Mouse (Mus musculus) MEL (cell line): ENCODE measurements around the gene Rnf220. TPM values are rescaled to one million over a fixed set of nuclear protein-coding genes. Genes with fewer than 3 reads are reported as not detected.

ENCODE experiments used
- DNase-seq: peaks from one replicate; pipeline ENCODE4 v3.0.0; 2011; ENCODE audit warnings: low read depth, low spot score
- H3K27ac ChIP-seq: 2 replicates; pipeline ENCODE4 v1.5.1; 2012; ENCODE audit warnings: low read depth, mild to moderate bottlenecking, control low read depth, low read length, moderate library complexity; ENCODE audit not compliant: control insufficient read depth
- H3K27me3 ChIP-seq, 2 experiments: fragments of 150-350 bp in 1 of 2; sonication (generic) in 1 of 2; 2 replicates each; pipeline ENCODE4 v1.6.1; 2012; ENCODE audit warnings: low read length in 2 of 2, mild to moderate bottlenecking in 2 of 2, improper control_type of control experiment in 1 of 2, moderate library complexity in 1 of 2; ENCODE audit not compliant: insufficient read depth in 2 of 2, control insufficient read depth in 1 of 2
- H3K36me3 ChIP-seq, 2 experiments: 2 replicates each; pipeline ENCODE4 v1.6.1; 2012 to 2014; ENCODE audit warnings: low read length in 2 of 2, improper control_type of control experiment in 1 of 2, inconsistent platforms in 1 of 2, mild to moderate bottlenecking in 1 of 2; ENCODE audit not compliant: insufficient read depth in 2 of 2, control insufficient read depth in 1 of 2
- H3K4me1 ChIP-seq, 2 experiments: fragments of 150-350 bp in 1 of 2; sonication (generic) in 1 of 2; 2 replicates each; pipeline ENCODE4 v1.6.1; 2012; ENCODE audit warnings: low read length in 2 of 2, improper control_type of control experiment in 1 of 2, mild to moderate bottlenecking in 1 of 2; ENCODE audit not compliant: insufficient read depth in 2 of 2, control insufficient read depth in 1 of 2
- H3K4me3 ChIP-seq, 2 experiments: fragments of 150-350 bp in 1 of 2; sonication (generic) in 1 of 2; 2 replicates each; pipeline ENCODE4 v1.5.1; 2012; ENCODE audit warnings: low read depth in 2 of 2, low read length in 2 of 2, mild to moderate bottlenecking in 2 of 2, moderate library complexity in 2 of 2, control low read depth in 1 of 2, improper control_type of control experiment in 1 of 2; ENCODE audit not compliant: control insufficient read depth in 1 of 2, insufficient read depth in 1 of 2
- H3K79me2 ChIP-seq: 2 replicates; pipeline ENCODE4 v1.6.1; 2012; ENCODE audit warnings: mild to moderate bottlenecking, low read length, moderate library complexity; ENCODE audit not compliant: control insufficient read depth, poor library complexity, insufficient read depth
- H3K9ac ChIP-seq: 2 replicates; pipeline ENCODE4 v1.6.1; 2012; ENCODE audit warnings: low read depth, mild to moderate bottlenecking, control low read depth, low read length, moderate library complexity; ENCODE audit not compliant: control insufficient read depth, poor library complexity, severe bottlenecking
- H3K9me3 ChIP-seq: fragments of 150-350 bp; sonication (generic); replicated peaks from 2 replicates; pipeline ENCODE4 v1.6.1; 2012; ENCODE audit warnings: mild to moderate bottlenecking, low read length, improper control_type of control experiment, moderate library complexity; ENCODE audit not compliant: insufficient read depth
- BHLHE40 ChIP-seq: IDR thresholded peaks from 2 replicates; pipeline ENCODE4 v1.6.1; 2012; ENCODE audit warnings: low read depth, mild to moderate bottlenecking, inconsistent platforms, low read length, improper control_type of control experiment, borderline replicate concordance
- CHD1 ChIP-seq: IDR thresholded peaks from 2 replicates; pipeline ENCODE4 v1.6.1; 2012; ENCODE audit warnings: low read depth, mild to moderate bottlenecking, inconsistent platforms, low read length, improper control_type of control experiment
- CHD2 ChIP-seq: IDR thresholded peaks from 2 replicates; pipeline ENCODE4 v1.6.1; 2011; ENCODE audit warnings: low read length, improper control_type of control experiment
- CTCF ChIP-seq, 3 experiments: IDR thresholded peaks in 2 of 3; conservative IDR thresholded peaks in 1 of 3; 2 replicates each; pipeline ENCODE4 v1.5.1; 2011 to 2012; ENCODE audit warnings: low read length in 3 of 3, low read depth in 2 of 3, mild to moderate bottlenecking in 2 of 3, improper control_type of control experiment in 1 of 3, inconsistent platforms in 1 of 3, mixed read lengths in 1 of 3, moderate library complexity in 1 of 3; ENCODE audit not compliant: control insufficient read depth in 1 of 3, insufficient read depth in 1 of 3, poor library complexity in 1 of 3, severe bottlenecking in 1 of 3
- E2F4 ChIP-seq: IDR thresholded peaks from 2 replicates; pipeline ENCODE4 v1.6.1; 2011; ENCODE audit warnings: low read depth, low read length, improper control_type of control experiment, borderline replicate concordance
- ELF1 ChIP-seq: IDR thresholded peaks from 2 replicates; pipeline ENCODE4 v1.6.1; 2014; ENCODE audit warnings: low read depth, mild to moderate bottlenecking, inconsistent platforms, low read length, improper control_type of control experiment, moderate library complexity
- EP300 ChIP-seq, 2 experiments: IDR thresholded peaks; 2 replicates each; pipeline ENCODE4 v1.6.1; 2011; ENCODE audit warnings: improper control_type of control experiment in 2 of 2, low read length in 2 of 2, low read depth in 1 of 2, mild to moderate bottlenecking in 1 of 2
- ETS1 ChIP-seq: IDR thresholded peaks from 2 replicates; pipeline ENCODE4 v1.6.1; 2012; ENCODE audit warnings: low read depth, mild to moderate bottlenecking, inconsistent platforms, low read length, improper control_type of control experiment, moderate library complexity
- GABPA ChIP-seq: IDR thresholded peaks from 2 replicates; pipeline ENCODE4 v1.6.1; 2012; ENCODE audit warnings: low read depth, mild to moderate bottlenecking, inconsistent platforms, low read length, improper control_type of control experiment, moderate library complexity
- GATA1 ChIP-seq: IDR thresholded peaks from 2 replicates; pipeline ENCODE4 v1.6.1; 2011; ENCODE audit warnings: low read depth, low read length, improper control_type of control experiment
- JUND ChIP-seq: IDR thresholded peaks from 2 replicates; pipeline ENCODE4 v1.6.1; 2011; ENCODE audit warnings: low read depth, mild to moderate bottlenecking, improper control_type of control experiment, low read length
- KAT2A ChIP-seq: conservative IDR thresholded peaks from 2 replicates; pipeline ENCODE4 v1.6.1; 2012; ENCODE audit warnings: low read depth, low read length, improper control_type of control experiment, inconsistent platforms
- MAX ChIP-seq: IDR thresholded peaks from 2 replicates; pipeline ENCODE4 v1.6.1; 2011; ENCODE audit warnings: low read length, improper control_type of control experiment
- MAZ ChIP-seq: IDR thresholded peaks from 2 replicates; pipeline ENCODE4 v1.6.1; 2012; ENCODE audit warnings: low read depth, mild to moderate bottlenecking, inconsistent platforms, low read length, improper control_type of control experiment
- MEF2A ChIP-seq: IDR thresholded peaks from 2 replicates; pipeline ENCODE4 v1.6.1; 2014; ENCODE audit warnings: low read depth, mild to moderate bottlenecking, inconsistent platforms, low read length, improper control_type of control experiment; ENCODE audit not compliant: poor library complexity, insufficient replicate concordance, severe bottlenecking; ENCODE audit errors: extremely low read depth
- MXI1 ChIP-seq: IDR thresholded peaks from 2 replicates; pipeline ENCODE4 v1.6.1; 2011; ENCODE audit warnings: mild to moderate bottlenecking, low read depth, low read length, improper control_type of control experiment
- MYB ChIP-seq: IDR thresholded peaks from 2 replicates; pipeline ENCODE4 v1.6.1; 2011; ENCODE audit warnings: mild to moderate bottlenecking, low read depth, low read length, improper control_type of control experiment
- MYC ChIP-seq: IDR thresholded peaks from 2 replicates; pipeline ENCODE4 v1.6.1; 2011; ENCODE audit warnings: low read depth, mild to moderate bottlenecking, low read length, improper control_type of control experiment, moderate library complexity
- NRF1 ChIP-seq: IDR thresholded peaks from 2 replicates; pipeline ENCODE4 v1.6.1; 2014; ENCODE audit warnings: low read depth, mild to moderate bottlenecking, inconsistent platforms, low read length, improper control_type of control experiment, moderate library complexity; ENCODE audit not compliant: poor library complexity, insufficient read depth, severe bottlenecking
- POLR2A ChIP-seq, 2 experiments: IDR thresholded peaks; 2 replicates each; pipeline ENCODE4 v1.6.1; 2011 to 2012; ENCODE audit warnings: low read length in 2 of 2, mild to moderate bottlenecking in 2 of 2, control low read depth in 1 of 2, improper control_type of control experiment in 1 of 2, low read depth in 1 of 2, moderate library complexity in 1 of 2; ENCODE audit not compliant: control insufficient read depth in 1 of 2, insufficient read depth in 1 of 2, poor library complexity in 1 of 2
- POLR2AphosphoS2 ChIP-seq: IDR thresholded peaks from 2 replicates; pipeline ENCODE4 v1.6.1; 2011; ENCODE audit warnings: low read length, improper control_type of control experiment
- RAD21 ChIP-seq: IDR thresholded peaks from 2 replicates; pipeline ENCODE4 v1.6.1; 2011; ENCODE audit warnings: mild to moderate bottlenecking, low read depth, low read length, improper control_type of control experiment
- RCOR1 ChIP-seq: IDR thresholded peaks from 2 replicates; pipeline ENCODE4 v1.6.1; 2012; ENCODE audit warnings: low read depth, mild to moderate bottlenecking, inconsistent platforms, low read length, improper control_type of control experiment
- SIN3A ChIP-seq: IDR thresholded peaks from 2 replicates; pipeline ENCODE4 v1.6.1; 2012; ENCODE audit warnings: low read length, improper control_type of control experiment, inconsistent platforms
- TAL1 ChIP-seq: IDR thresholded peaks from 2 replicates; pipeline ENCODE4 v1.6.1; 2012; ENCODE audit warnings: mild to moderate bottlenecking, inconsistent platforms, low read length, moderate library complexity, mixed read lengths
- TCF12 ChIP-seq: IDR thresholded peaks from 2 replicates; pipeline ENCODE4 v1.6.1; 2014; ENCODE audit warnings: low read depth, mild to moderate bottlenecking, inconsistent platforms, low read length, improper control_type of control experiment, moderate library complexity
- USF1 ChIP-seq: IDR thresholded peaks from 2 replicates; pipeline ENCODE4 v1.6.1; 2014; ENCODE audit warnings: low read depth, mild to moderate bottlenecking, inconsistent platforms, low read length, improper control_type of control experiment, moderate library complexity
- ZC3H11A ChIP-seq: IDR thresholded peaks from 2 replicates; pipeline ENCODE4 v1.6.1; 2012; ENCODE audit warnings: low read depth, mild to moderate bottlenecking, inconsistent platforms, low read length, improper control_type of control experiment
- ZNF384 ChIP-seq: IDR thresholded peaks from 2 replicates; pipeline ENCODE4 v1.6.1; 2012; ENCODE audit warnings: low read depth, mild to moderate bottlenecking, inconsistent platforms, low read length, improper control_type of control experiment
- polyA plus RNA-seq, 2 experiments: library from polyadenylated mRNA; stranded (reverse) in 1 of 2; unstranded in 1 of 2; fragments of >175 nt in 1 of 2; fragments of >200 nt in 1 of 2; gene quantifications; 2 replicates each; pipeline versions ENCODE4 v1.2.1 to v1.2.4; 2012; ENCODE audit warnings: low replicate concordance in 2 of 2, low read depth in 1 of 2; ENCODE audit not compliant: insufficient read length in 2 of 2, insufficient read depth in 1 of 2, missing spikeins in 1 of 2
- total RNA-seq: library from RNA; depleted of rRNA; stranded (reverse); fragments of 300-350 nt; gene quantifications from 2 replicates; pipeline ENCODE4 v1.2.3, GENCODE M21; 2012

Rnf220 gene
- total and polyA plus RNA-seq, 3 experiments: 121 to 201 TPM; not detected in 1

DNA sequence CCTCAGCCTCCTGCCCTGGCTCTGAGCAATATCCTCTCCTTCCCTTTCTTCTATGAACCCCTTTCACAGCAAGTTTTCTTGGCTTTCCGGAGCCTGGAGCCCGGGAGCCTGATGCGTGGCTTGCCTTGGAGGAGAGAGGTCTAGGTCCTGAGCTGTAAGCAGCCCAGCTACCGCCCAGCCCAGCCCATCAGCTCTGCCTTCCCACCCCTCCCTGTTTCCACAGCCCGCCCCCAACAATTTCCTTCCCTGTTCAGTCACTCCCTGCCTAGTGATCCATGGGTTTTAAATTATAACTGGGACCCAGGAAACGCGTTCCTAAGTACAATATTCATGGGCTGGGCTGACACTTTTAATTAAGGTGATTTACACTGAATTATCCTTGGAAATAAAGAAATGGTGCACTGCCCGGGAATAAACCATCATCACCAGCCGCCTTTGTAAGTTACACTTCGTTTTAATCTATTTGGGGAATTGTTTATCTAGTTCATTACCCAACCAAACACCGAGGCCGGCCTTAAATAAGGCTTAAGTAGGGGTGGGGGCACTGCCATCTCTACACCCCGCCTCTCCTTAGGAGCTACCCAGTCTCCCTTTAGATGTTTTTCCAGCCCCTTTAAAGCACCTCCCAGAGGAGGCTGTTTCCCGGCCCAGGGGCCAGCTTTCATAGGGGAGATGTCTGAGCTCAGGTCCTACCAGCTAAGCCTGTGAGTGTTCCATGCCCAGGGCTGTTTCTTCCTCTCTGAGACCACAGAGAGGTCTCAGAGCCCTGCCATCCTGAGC is 194.6 kb downstream of the Rnf220 start:
- Histone ChIP-seq H3K27ac (no peak overlapping the region), H3K79me2 (no peaks in the 10 kb centered on the region)
- no peak for TF ChIP-seq GABPA
- no peak for TF ChIP-seq JUND
- no peak for TF ChIP-seq ZC3H11A
- TF ChIP-seq POLR2A (IDR thresholded peaks at IDR 0.05; ENCODE audit: control insufficient read depth in 1 of 2, insufficient read depth in 1 of 2, low read depth in 1 of 2, low read length in 2 of 2, poor library complexity in 1 of 2): no peak
- no peak for TF ChIP-seq BHLHE40
- TF ChIP-seq USF1: no peak
- no peak for TF ChIP-seq SIN3A
- TF ChIP-seq MXI1: no peak
- no peak for TF ChIP-seq RAD21
- no peak for TF ChIP-seq CHD2
- no peak for TF ChIP-seq CTCF (IDR thresholded peaks at IDR 0.05 in 2 of 3, conservative IDR thresholded peaks at IDR 0.05 in 1 of 3; ENCODE audit: control insufficient read depth in 1 of 3, insufficient read depth in 1 of 3, low read depth in 2 of 3, low read length in 3 of 3, poor library complexity in 1 of 3, severe bottlenecking in 1 of 3)
- no peak for TF ChIP-seq MEF2A
- no peak for TF ChIP-seq MYC
- TF ChIP-seq GATA1: no peak
- no peak for TF ChIP-seq MYB
- no peak for TF ChIP-seq MAZ
- no peak for TF ChIP-seq ETS1
- no peak for TF ChIP-seq NRF1
- TF ChIP-seq CHD1: no peak
- TF ChIP-seq POLR2AphosphoS2: no peak
- TF ChIP-seq, all 39 proteins: peak for 0
- DNase-seq: no peak
- H3K36me3 ChIP-seq: no peaks in the 10 kb centered on the region
- H3K4me3 ChIP-seq: no peak overlapping the region
- H3K4me1 ChIP-seq: no peaks in the 10 kb centered on the region
- H3K27me3 ChIP-seq: peaks cover 3 to 5% of the 10 kb centered on the region in 2 experiments; a peak in 3 of 4 replicates
- no peak overlapping the region for H3K9ac ChIP-seq
- H3K9me3 ChIP-seq: no peaks in the 10 kb centered on the region

DNA sequence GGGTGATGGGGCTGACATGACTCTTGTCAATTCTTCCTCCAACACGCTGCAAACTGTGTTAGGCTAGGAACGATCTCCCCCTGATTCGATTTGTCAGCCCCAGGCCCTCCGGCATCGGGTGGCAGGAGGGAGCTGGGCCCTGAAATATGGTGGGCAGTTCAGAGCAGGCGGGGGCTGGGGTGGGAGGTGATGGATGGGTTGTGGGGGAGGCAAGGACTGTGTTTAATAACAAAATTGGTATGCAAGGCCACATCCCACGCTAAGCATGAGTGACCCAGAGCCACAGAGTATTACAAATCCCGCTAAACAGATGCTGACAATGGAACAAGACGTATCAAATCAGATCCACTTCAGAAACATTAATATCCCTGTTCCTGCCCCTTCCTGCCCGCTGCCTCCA is 196.9 kb downstream of the Rnf220 start:
- Histone ChIP-seq H3K79me2 (no peaks in the 10 kb centered on the region), H3K36me3 (no peaks in the 10 kb centered on the region), H3K4me3 (no peak overlapping the region), H3K27ac (no peak overlapping the region), H3K27me3 (peaks cover 3 to 5% of the 10 kb centered on the region in 2 experiments; a peak in 3 of 4 replicates), H3K4me1 (no peaks in the 10 kb centered on the region), H3K9ac (no peak overlapping the region), H3K9me3 (no peaks in the 10 kb centered on the region)
- TF ChIP-seq MAZ (no peak), E2F4 (no peak), MYB (no peak), ZC3H11A (no peak), EP300 (IDR thresholded peaks at IDR 0.05; ENCODE audit: low read depth in 1 of 2, low read length in 2 of 2) (no peak), USF1 (no peak), MXI1 (no peak), POLR2AphosphoS2 (no peak), BHLHE40 (no peak), ELF1 (no peak), KAT2A (no peak), ZNF384 (no peak), RCOR1 (no peak), MAX (no peak), TCF12 (no peak), CHD2 (no peak), POLR2A (IDR thresholded peaks at IDR 0.05; ENCODE audit: control insufficient read depth in 1 of 2, insufficient read depth in 1 of 2, low read depth in 1 of 2, low read length in 2 of 2, poor library complexity in 1 of 2) (no peak), TAL1 (no peak)
- DNase-seq: no peak
